Mouse (Mus musculus): Measurements from ENCODE around the gene Bnipl. TPM values are rescaled to one million over a fixed set of nuclear protein-coding genes. Genes with fewer than 3 reads are reported as not detected.

Bnipl gene
- polyA plus RNA-seq, 1 experiment from 2014 or later = 0.24 TPM

DNA sequence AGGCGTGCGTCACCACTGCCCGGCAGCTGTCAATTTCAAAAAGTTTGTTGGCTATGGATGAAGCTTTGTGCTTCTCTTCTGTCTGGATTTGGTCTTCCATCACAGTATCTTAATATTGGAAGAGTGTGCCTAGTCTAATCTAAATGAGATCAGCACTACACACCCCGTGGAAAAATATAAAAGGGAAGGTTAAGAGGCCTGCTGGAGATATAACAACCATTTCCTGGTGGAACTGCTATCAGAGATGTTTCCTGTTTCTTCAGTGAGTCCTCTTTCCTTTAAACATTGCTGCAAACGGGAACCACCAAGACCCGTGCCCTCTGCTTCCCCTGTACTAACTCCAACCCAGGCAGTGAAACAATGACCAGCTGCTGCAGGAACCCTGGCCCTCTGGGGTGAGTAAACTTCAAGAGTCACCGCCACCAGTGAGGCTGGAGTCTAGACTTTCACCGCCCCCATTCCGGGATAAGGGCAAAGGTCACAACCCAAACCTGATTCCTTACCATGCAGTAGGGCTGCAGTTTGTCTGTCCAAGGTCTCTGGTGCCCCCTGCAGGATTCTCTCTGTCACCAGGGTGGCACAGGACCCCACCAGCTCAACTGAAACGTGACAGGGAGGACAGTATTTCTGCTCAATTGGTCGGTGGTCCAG is 12.2 kb upstream of the Bnipl start:
- Histone ChIP-seq H3K27me3 (replicated peaks) (no peaks in the 10 kb centered on the region), H3K9ac (no peak overlapping the region), H3K4me3 (no peak overlapping the region), H3K27ac (replicated peaks) (no peak overlapping the region; the same call in 1 of the 2 replicates), H3K36me3 (peaks cover 95% of the 10 kb centered on the region), H3K9me3 (no peaks in the 10 kb centered on the region), H3K4me1 (no peaks in the 10 kb centered on the region), H3K4me2 (no peak overlapping the region)
- WGBS = 48% methylated on average over 11 of the region's 11 CpGs
- no peak for ATAC-seq (ENCODE audit: extremely low read depth, insufficient number of reproducible peaks, low FRiP score, low TSS enrichment)

DNA sequence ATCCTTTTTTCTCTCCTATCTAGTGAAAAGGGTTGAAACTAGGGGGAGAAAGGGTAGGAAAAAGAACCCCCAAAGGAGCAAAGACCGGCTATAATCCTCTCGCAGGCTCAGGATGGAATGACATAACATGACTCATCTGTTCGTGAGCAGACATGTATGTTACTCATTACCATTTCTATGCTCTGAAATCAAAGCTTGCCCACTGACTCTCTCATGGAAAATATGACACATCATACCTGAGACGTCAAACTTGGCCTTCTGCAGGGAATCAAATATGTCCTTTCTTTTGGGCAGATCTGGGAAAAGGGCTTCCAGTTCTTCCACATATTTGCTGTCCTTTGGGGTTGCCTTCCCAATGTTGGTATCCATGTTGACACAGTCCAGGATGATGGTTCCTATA is 11.0 kb upstream of the Bnipl start:
- Histone ChIP-seq H3K4me1 (no peaks in the 10 kb centered on the region), H3K4me2 (no peak overlapping the region), H3K27me3 (replicated peaks) (no peaks in the 10 kb centered on the region), H3K4me3 (no peak overlapping the region), H3K9me3 (no peaks in the 10 kb centered on the region), H3K36me3 (peaks cover 95% of the 10 kb centered on the region), H3K27ac (replicated peaks) (no peak overlapping the region), H3K9ac (no peak overlapping the region)
- WGBS = 82% methylated on average over 4 of the region's 4 CpGs
- ATAC-seq (ENCODE audit: extremely low read depth, insufficient number of reproducible peaks, low FRiP score, low TSS enrichment) = no peak

GRCm38 (mm10) chr3:95256931-95257330 is 5.9 kb upstream of the Bnipl start:
- ATAC-seq (ENCODE audit: extremely low read depth, insufficient number of reproducible peaks, low FRiP score, low TSS enrichment) = no peak
- 78% methylated on average over 5 of the region's 5 CpGs for WGBS

GRCm38 (mm10) chr3:95250361-95250760 is 632 bp downstream of the Bnipl start:
- Histone ChIP-seq H3K27me3 (replicated peaks) (no peaks in the 10 kb centered on the region), H3K27ac (replicated peaks) (no peak overlapping the region), H3K4me1 (no peaks in the 10 kb centered on the region), H3K9me3 (no peaks in the 10 kb centered on the region), H3K4me2 (no peak overlapping the region), H3K4me3 (no peak overlapping the region), H3K9ac (no peak overlapping the region), H3K36me3 (peaks cover 38% of the 10 kb centered on the region)
- ATAC-seq (ENCODE audit: extremely low read depth, insufficient number of reproducible peaks, low FRiP score, low TSS enrichment) = no peak
- WGBS = 71% methylated on average over 5 of the region's 5 CpGs

More at GRCm38 (mm10) chr3:95256931-95257330, 5.9 kb upstream of the Bnipl start:
- no peak overlapping the region for H3K27ac ChIP-seq (replicated peaks)
- no peaks in the 10 kb centered on the region for H3K27me3 ChIP-seq (replicated peaks)
- H3K9ac ChIP-seq = no peak overlapping the region
- H3K4me3 ChIP-seq = no peak overlapping the region
- H3K4me2 ChIP-seq = no peak overlapping the region
- H3K36me3 ChIP-seq = peaks cover 99% of the 10 kb centered on the region
- no peaks in the 10 kb centered on the region for H3K9me3 ChIP-seq
- no peaks in the 10 kb centered on the region for H3K4me1 ChIP-seq

GRCm38 (mm10) chr3:95247660-95248336 is 3.2 kb downstream of the Bnipl start:
- H3K4me1 ChIP-seq = no peaks in the 10 kb centered on the region
- H3K9me3 ChIP-seq = no peaks in the 10 kb centered on the region
- H3K27ac ChIP-seq (replicated peaks) = no peak overlapping the region
- ATAC-seq (ENCODE audit: extremely low read depth, insufficient number of reproducible peaks, low FRiP score, low TSS enrichment) = no peak
- no peak overlapping the region for H3K4me2 ChIP-seq
- H3K36me3 ChIP-seq = peaks cover 19% of the 10 kb centered on the region
- no peak overlapping the region for H3K4me3 ChIP-seq
- no peak overlapping the region for H3K9ac ChIP-seq
- WGBS = 50% methylated on average over 1 of the region's 1 CpGs
- H3K27me3 ChIP-seq (replicated peaks) = no peaks in the 10 kb centered on the region

- no peaks in the 10 kb centered on the region for H3K9me3 ChIP-seq
- H3K36me3 ChIP-seq = peaks cover 10% of the 10 kb centered on the region
- no peaks in the 10 kb centered on the region for H3K27me3 ChIP-seq (replicated peaks)
- 78% methylated on average over 5 of the region's 5 CpGs for WGBS
- 0 out of 2 replicates have a peak, but pooled peaks cover 2% of the 10 kb centered on the region for H3K4me1 ChIP-seq
- no peak overlapping the region for H3K27ac ChIP-seq (replicated peaks)
- no peak overlapping the region for H3K4me2 ChIP-seq
- no peak overlapping the region for H3K4me3 ChIP-seq
- no peak overlapping the region for H3K9ac ChIP-seq
- ATAC-seq (ENCODE audit: extremely low read depth, insufficient number of reproducible peaks, low FRiP score, low TSS enrichment) = no peak
Observed at GRCm38 (mm10) chr3:95246465-95247231, 4.3 kb downstream of the Bnipl start.

DNA sequence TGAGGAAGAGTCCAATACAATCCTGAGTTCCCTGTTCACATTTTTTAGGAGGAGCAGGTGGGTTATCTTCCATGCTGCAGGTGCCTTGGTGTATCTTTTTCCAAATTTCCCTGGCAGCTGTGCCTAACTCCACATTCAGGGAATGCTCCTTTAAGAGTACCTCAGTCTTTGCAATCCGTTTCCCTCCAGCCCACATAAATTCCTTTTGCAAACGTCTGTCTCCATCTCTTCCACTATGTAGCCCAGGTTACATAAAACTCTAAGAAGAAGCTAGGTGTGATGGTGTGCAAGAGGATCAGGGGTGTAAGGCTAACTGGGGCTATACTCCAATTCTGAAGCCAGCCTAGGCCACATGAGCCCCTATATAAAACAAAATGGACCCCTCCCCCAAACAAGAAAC is 7.9 kb downstream of the Bnipl start:
- 73% methylated on average over 2 of the region's 2 CpGs for WGBS
- H3K27me3 ChIP-seq (replicated peaks) = no peaks in the 10 kb centered on the region
- H3K36me3 ChIP-seq = peaks cover 15% of the 10 kb centered on the region
- H3K4me3 ChIP-seq = no peak overlapping the region
- no peak overlapping the region for H3K9ac ChIP-seq
- H3K4me1 ChIP-seq = peaks cover 12% of the 10 kb centered on the region
- no peaks in the 10 kb centered on the region for H3K9me3 ChIP-seq
- no peak overlapping the region for H3K27ac ChIP-seq (replicated peaks)
- no peak overlapping the region for H3K4me2 ChIP-seq
- ATAC-seq (ENCODE audit: extremely low read depth, insufficient number of reproducible peaks, low FRiP score, low TSS enrichment) = no peak

DNA sequence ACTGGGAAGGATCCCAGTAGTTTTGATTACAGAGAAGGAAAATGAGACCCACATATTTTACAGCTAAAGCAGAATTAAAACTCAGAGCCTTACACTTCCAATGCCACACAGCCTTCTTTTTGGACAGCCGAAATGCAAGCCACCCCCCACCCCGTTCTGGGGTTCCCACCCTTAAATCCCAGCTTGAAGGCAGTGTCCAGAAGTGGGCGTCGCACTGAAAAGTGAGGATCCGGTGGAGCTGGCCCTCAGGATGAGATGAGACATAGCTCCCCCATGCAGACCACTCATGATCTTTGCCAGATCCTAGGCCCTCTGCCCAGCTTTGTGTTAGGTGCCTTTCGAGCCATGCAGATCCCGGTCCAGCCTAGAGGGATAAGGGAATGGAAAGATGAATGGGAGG is 9.5 kb downstream of the Bnipl start, which contains the start of gene Gm128:
Gene Gm128 (minus strand): TSS at position 101 of the 400 bp plus-strand sequence.
- H3K4me3 ChIP-seq = peak within 1 kb of the TSS; percentile 21; the same call in 1 of the 2 replicates
- H3K4me2 ChIP-seq = peak within 1 kb of the TSS; percentile 52

DNA sequence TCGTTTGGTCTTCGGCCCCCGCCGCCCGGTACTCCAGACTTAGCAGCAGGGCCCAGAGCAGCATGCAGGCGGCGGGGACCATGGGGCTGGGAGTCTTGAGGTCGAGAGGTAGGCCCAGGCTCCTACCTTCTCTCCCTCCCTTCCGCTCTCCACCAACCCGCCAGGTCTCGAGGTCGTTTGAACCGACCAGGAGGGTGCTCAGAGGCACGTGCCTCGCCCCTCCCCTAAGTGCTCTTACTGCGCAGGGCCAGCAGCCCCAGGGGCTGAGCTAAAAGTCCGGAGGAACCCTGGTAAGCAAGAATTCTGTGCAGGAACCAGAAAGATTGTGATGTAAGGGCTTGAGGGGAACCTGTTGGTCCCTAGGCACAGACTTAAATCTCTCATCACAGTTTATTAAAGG is 10.1 kb downstream of the Bnipl start:
- Histone ChIP-seq H3K9ac (peak overlapping the region; percentile 69), H3K4me1 (peaks cover 22% of the 10 kb centered on the region), H3K27me3 (replicated peaks) (no peaks in the 10 kb centered on the region), H3K4me3 (peak overlapping the region; percentile 21; the same call in 1 of the 2 replicates), H3K4me2 (peak overlapping the region; percentile 52), H3K36me3 (peaks cover 37% of the 10 kb centered on the region), H3K27ac (replicated peaks) (no peak overlapping the region), H3K9me3 (no peaks in the 10 kb centered on the region)
- 28% methylated on average over 17 of the region's 17 CpGs for WGBS
- ATAC-seq (ENCODE audit: extremely low read depth, insufficient number of reproducible peaks, low FRiP score, low TSS enrichment) = no peak

More for the DNA sequence above, 9.5 kb downstream of the Bnipl start, which contains the start of gene Gm128:
- H3K9ac ChIP-seq = peak within 1 kb of the TSS; percentile 69
- H3K27me3 ChIP-seq (replicated peaks) = no peaks in the 10 kb centered on the region
- H3K27ac ChIP-seq (replicated peaks) = no peak within 1 kb of the TSS
- peaks cover 31% of the 10 kb centered on the region for H3K36me3 ChIP-seq
- no peak for ATAC-seq (ENCODE audit: extremely low read depth, insufficient number of reproducible peaks, low FRiP score, low TSS enrichment)
- WGBS = 76% methylated on average over 7 of the region's 7 CpGs
- no peaks in the 10 kb centered on the region for H3K9me3 ChIP-seq
- peaks cover 22% of the 10 kb centered on the region for H3K4me1 ChIP-seq

DNA sequence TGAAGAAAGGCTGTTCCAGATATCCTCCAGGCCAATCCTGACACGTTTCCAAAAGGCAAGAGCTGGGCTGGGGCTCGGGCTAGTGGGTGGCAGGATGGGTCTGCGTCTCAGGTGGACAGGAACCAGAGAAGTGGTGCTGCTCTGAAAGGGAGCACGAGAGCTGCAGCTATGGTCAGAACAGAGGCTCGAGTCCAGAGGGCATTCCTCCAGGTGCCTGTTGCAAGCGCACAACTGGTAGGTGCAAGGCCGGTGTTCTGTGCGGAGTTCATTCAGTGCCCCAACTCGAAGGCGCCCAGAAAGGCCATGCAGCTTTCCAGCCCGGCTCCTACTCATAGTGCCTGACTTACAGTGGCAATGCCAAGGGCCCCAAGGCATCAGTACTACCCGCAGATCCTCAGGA is 11.0 kb downstream of the Bnipl start:
- Histone ChIP-seq H3K27me3 (replicated peaks) (no peaks in the 10 kb centered on the region), H3K9me3 (no peaks in the 10 kb centered on the region), H3K36me3 (peaks cover 38% of the 10 kb centered on the region), H3K9ac (no peak overlapping the region), H3K4me2 (no peak overlapping the region), H3K4me1 (peaks cover 22% of the 10 kb centered on the region), H3K4me3 (no peak overlapping the region), H3K27ac (replicated peaks) (no peak overlapping the region)
- WGBS = 86% methylated on average over 12 of the region's 12 CpGs
- no peak for ATAC-seq (ENCODE audit: extremely low read depth, insufficient number of reproducible peaks, low FRiP score, low TSS enrichment)

DNA sequence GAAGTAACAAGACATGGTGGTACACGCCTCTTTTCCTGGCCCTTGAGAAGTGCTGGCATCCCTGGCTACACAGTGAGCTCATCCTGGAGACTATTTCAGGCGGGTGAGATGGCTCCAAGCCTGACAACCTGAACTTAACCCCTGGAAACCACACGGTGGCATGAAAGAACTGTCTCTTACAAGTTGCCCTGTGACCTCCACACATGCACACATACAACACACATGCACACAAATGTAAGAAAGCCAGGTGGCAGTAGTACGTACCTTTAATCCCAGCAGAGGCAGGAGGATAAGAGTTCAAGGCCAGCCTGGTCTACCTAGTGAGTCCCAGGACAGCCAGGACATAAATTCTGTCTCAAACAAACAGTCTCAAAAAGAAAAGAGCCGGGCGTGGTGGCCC is 12.0 kb downstream of the Bnipl start:
- 87% methylated on average over 6 of the region's 6 CpGs for WGBS
- Histone ChIP-seq H3K9ac (no peak overlapping the region), H3K27me3 (replicated peaks) (no peaks in the 10 kb centered on the region), H3K36me3 (peaks cover 46% of the 10 kb centered on the region), H3K27ac (replicated peaks) (no peak overlapping the region), H3K4me3 (no peak overlapping the region), H3K4me1 (peaks cover 22% of the 10 kb centered on the region), H3K4me2 (no peak overlapping the region), H3K9me3 (no peaks in the 10 kb centered on the region)
- ATAC-seq (ENCODE audit: extremely low read depth, insufficient number of reproducible peaks, low FRiP score, low TSS enrichment) = no peak
